Mouse (Mus musculus) frontal cortex, postnatal 25 days (tissue): ENCODE data around the gene Gpatch4.

ENCODE experiments used
- DNase-seq, 2 experiments: peaks; one replicate each; pipeline ENCODE4 v3.0.0; 2022; ENCODE audit warnings: low spot score in 2 of 2

Gene Gpatch4

GRCm38 (mm10) chr3:88094126-88094525 lies 51.2 kb downstream of the Gpatch4 start:
- no peak for DNase-seq

- no peak for DNase-seq
Measured at GRCm38 (mm10) chr3:88097666-88098065, 54.8 kb downstream of the Gpatch4 start.

DNA sequence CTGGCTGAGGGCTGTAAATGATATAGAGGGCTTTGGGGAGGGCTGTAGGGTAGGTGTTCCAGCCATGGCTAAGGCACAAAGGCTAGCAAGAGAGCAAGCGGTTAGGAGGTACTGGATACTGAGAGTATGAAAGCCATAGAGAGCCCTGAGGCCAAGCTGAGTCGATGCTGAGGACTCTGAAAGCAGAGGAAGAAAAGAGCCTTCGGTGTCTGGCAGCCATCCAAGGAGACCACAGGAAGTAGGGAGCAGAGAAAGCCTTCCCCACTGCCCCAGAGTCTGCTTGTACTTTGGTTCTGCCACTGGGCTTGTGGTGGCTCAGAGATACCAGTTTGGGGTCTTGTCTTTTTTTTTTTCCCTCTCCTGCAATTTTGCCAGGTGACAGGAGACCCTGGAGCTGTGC lies 57.3 kb downstream of the Gpatch4 start:
- DNase-seq: no peak

- DNase-seq: no peak
Measured at GRCm38 (mm10) chr3:88101736-88102135, 58.8 kb downstream of the Gpatch4 start.

- no peak for DNase-seq
Measured at GRCm38 (mm10) chr3:88102196-88102595, 59.3 kb downstream of the Gpatch4 start.

- DNase-seq: no peak
Measured at GRCm38 (mm10) chr3:88102611-88103010, 59.7 kb downstream of the Gpatch4 start.
